Mouse (Mus musculus) kidney, embryonic 16.5 days (tissue): ENCODE measurements at regions not wholly inside any gene's neighbourhood (a gene's known extent, or its start where the extent isn't known, plus 50 kb on each side); places are given as distances from the start of the nearest gene placed in this dataset.

Experiments used
- ATAC-seq: fragments of 200-750 bp; cut with Nextera tagmentation; 2 replicates; pipeline ENCODE4 v1.8.0; 2017; ENCODE audit warnings: moderate TSS enrichment; ENCODE audit not compliant: low FRiP score, low TSS enrichment
- H3K27ac ChIP-seq: fragments of 300-500 bp; sonication (generic); 2 replicates; pipeline ENCODE4 v1.5.1; 2014; ENCODE audit warnings: low read length
- H3K27me3 ChIP-seq: fragments of 300-500 bp; sonication (generic); 2 replicates; pipeline ENCODE4 v1.6.1; 2014; ENCODE audit warnings: low read length, control low read depth, mixed read lengths; ENCODE audit not compliant: insufficient read depth
- H3K36me3 ChIP-seq: fragments of 300-500 bp; sonication (generic); 2 replicates; pipeline ENCODE4 v1.6.1; 2014; ENCODE audit warnings: low read length, control low read depth, mixed read lengths; ENCODE audit not compliant: insufficient read depth
- H3K4me1 ChIP-seq: fragments of 300-500 bp; sonication (generic); 2 replicates; pipeline ENCODE4 v1.6.1; 2014; ENCODE audit warnings: low read length, control low read depth, mixed read lengths; ENCODE audit not compliant: insufficient read depth
- H3K4me2 ChIP-seq: fragments of 300-500 bp; sonication (generic); replicated peaks from 2 replicates; pipeline ENCODE4 v1.6.1; 2014; ENCODE audit warnings: low read depth, low read length
- H3K4me3 ChIP-seq: fragments of 300-500 bp; sonication (generic); 2 replicates; pipeline ENCODE4 v1.5.1; 2014; ENCODE audit warnings: mild to moderate bottlenecking, low read length
- H3K9ac ChIP-seq: fragments of 300-500 bp; sonication (generic); replicated peaks from 2 replicates; pipeline ENCODE4 v1.6.1; 2014; ENCODE audit warnings: low read length
- H3K9me3 ChIP-seq: fragments of 300-500 bp; sonication (generic); 2 replicates; pipeline ENCODE4 v1.6.1; 2016; ENCODE audit warnings: low read length, control low read depth
- WGBS: fragments of 180-500 bp; shearing (Covaris S2); extraction: QIAGEN DNeasy Blood & Tissue Kit; methylation state at CpG from one replicate; pipeline ENCODE4 v1.1.7; 2014; 5-methylcytosine and 5-hydroxymethylcytosine counted together

DNA sequence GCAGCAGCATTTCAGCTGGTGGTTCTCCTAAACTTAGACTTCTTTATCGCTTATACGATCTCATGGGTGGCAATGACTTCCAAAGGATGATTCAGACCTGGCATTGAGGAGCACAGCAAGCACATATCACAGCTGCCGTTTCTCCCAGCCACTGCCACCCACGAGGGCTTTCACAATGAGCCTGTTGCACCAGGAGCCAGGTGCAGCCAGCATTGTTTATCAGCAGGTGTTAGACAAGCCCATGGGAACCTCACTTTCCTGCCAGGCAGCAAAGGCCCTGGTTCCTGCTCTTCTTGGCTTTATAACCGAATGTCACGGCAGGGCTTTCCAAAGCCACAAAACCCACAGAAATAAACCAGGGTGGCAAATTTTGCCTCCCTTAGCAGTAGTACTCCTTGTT lies 175.3 kb upstream of the Rgma start:
- ATAC-seq: no peak
- Histone ChIP-seq H3K4me2 (no peak overlapping the region), H3K4me3 (no peak overlapping the region), H3K27me3 (no peaks in the 10 kb centered on the region), H3K9me3 (peaks cover 3% of the 10 kb centered on the region; the same call in 1 of the 2 replicates), H3K36me3 (no peaks in the 10 kb centered on the region), H3K9ac (no peak overlapping the region), H3K27ac (no peak overlapping the region), H3K4me1 (no peaks in the 10 kb centered on the region)
- 88% methylated on average over 6 of the region's 6 CpGs for WGBS

DNA sequence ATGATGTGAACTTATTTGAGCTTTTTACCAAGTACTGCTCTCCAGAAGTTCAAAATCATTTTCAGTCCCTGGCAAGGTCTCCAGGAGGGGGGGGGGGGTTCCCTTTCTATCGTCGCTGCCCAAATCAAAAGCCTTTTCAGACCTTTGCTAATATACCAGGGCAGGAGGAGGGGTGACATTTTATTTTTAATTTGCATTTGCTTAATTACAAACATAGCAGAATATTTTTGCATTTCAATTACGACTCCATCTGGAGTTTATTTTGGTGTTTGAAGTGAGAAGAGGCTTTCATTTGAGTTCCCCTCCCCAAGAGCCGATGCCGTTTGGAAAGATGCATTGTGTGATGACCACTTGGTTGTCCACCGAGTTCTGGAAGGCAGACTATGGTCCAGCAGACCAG lies 174.0 kb upstream of the Rgma start:
- no peak overlapping the region for H3K4me3 ChIP-seq
- no peaks in the 10 kb centered on the region for H3K27me3 ChIP-seq
- no peaks in the 10 kb centered on the region for H3K36me3 ChIP-seq
- no peaks in the 10 kb centered on the region for H3K4me1 ChIP-seq
- H3K27ac ChIP-seq: no peak overlapping the region
- WGBS: 80% methylated on average over 6 of the region's 6 CpGs
- no peak overlapping the region for H3K4me2 ChIP-seq
- ATAC-seq: no peak
- peaks cover 3% of the 10 kb centered on the region; the same call in 1 of the 2 replicates for H3K9me3 ChIP-seq
- H3K9ac ChIP-seq: no peak overlapping the region

DNA sequence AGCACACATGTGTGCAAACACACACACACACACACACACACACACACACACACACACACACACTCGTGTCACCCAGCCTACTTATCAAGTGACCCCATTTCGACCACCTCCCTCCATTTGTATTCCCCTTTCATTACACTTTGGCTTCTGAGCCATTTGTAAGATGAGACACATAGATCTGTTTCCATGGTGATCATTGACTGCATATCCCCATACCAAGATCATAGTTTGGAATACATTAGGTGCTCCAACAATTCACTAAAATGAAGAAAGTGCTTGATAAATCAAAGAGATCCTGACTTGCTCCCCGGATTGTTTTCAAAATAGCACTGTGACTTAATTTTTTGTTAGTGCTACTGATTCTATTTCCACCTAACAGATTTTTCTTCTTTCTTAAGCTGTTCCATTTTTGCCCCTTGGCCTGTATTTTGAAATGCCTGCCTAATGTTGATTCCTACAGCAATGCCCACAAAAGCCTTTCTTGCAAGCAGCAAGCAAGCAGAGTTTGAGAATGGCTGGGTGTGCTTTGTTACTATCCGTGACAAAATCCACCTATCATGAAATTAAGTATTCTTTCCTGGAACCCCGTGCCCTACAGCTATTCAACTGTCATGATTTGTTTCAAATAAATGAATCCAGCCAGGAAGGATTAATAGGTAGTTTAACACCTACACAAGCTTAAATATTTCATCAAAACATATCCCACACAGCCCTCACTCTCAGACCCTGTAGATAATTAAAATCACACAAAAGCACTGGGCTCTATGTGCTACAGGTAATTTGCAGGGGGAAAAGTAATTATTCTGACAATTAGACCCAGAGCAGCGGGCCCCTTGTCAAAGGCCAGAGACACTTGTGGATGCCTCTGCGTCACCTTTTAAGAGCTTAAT lies 168.1 kb upstream of the Rgma start:
- no peak for ATAC-seq
- H3K27ac ChIP-seq: no peak overlapping the region
- no peak overlapping the region for H3K4me3 ChIP-seq
- no peaks in the 10 kb centered on the region for H3K9me3 ChIP-seq
- H3K4me1 ChIP-seq: peaks cover 17% of the 10 kb centered on the region
- no peak overlapping the region for H3K4me2 ChIP-seq
- no peaks in the 10 kb centered on the region for H3K36me3 ChIP-seq
- WGBS: 62% methylated on average over 7 of the region's 7 CpGs
- no peak overlapping the region for H3K9ac ChIP-seq
- H3K27me3 ChIP-seq: no peaks in the 10 kb centered on the region

DNA sequence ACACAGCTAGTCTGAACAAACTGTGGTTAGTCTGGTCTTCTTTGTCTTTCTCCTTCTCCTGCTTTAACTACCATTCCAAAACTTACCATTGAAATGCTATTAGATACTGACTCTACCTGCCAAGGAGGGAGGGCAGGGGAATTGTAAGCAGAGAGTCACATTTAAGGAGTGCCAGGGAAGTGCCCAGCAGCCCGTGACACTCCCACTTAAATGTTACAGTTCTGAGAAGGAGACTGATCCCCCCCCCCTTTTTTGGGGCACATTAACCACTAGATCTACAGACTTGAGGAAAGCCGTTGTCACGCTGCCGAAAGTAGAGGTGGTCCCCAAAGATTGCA lies 166.9 kb upstream of the Rgma start:
- Histone ChIP-seq H3K4me2 (peak overlapping the region; percentile 27; the same call in 1 of the 2 replicates), H3K4me1 (peaks cover 17% of the 10 kb centered on the region), H3K4me3 (no peak overlapping the region), H3K27me3 (no peaks in the 10 kb centered on the region), H3K27ac (peak overlapping the region; percentile 46; the same call in 1 of the 2 replicates), H3K9ac (no peak overlapping the region), H3K36me3 (no peaks in the 10 kb centered on the region), H3K9me3 (no peaks in the 10 kb centered on the region)
- peak; percentile 80 for ATAC-seq
- 38% methylated on average over 4 of the region's 4 CpGs for WGBS

DNA sequence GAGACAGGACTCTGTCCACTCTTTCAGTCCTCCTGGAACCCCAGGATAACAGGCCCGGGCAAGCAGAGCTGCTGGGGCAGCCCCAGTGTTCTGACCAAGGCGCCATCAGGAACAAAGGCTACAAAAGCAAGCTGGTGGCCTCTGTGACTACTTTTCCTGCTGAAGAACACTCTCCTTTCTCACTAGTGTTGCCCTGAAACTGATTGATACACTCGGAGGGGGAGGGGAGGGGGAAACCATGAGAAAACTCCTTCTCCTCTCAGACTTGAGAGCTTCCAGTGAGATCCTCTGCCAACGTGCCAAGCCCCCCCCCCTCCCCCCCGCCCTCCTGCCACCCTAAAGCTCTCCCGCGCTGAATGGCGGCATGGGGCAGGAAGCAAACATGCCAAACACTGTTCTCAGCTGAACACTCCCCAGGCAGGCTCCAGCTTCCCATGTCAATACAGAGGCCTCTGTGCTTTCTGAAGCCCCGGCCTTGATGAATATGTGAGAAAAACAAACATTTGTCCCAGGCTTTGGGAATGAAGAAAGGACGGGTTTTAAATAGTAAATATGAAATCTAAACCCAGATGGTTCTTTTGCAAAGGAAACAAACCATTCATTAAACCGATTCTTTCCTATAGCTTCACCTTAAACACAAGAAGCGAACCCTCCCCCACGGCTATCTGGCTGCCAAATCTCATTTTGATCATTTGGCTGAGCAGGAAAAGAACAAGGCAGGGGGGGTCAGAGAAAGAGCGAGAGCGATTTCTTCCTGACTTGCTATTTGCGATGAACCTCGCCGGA lies 166.3 kb upstream of the Rgma start:
- 27% methylated on average over 18 of the region's 18 CpGs for WGBS
- no peaks in the 10 kb centered on the region for H3K9me3 ChIP-seq
- H3K36me3 ChIP-seq: no peaks in the 10 kb centered on the region
- H3K27me3 ChIP-seq: no peaks in the 10 kb centered on the region
- peak overlapping the region; percentile 46 for H3K27ac ChIP-seq
- peaks cover 17% of the 10 kb centered on the region for H3K4me1 ChIP-seq
- peak overlapping the region; percentile 27; the same call in 1 of the 2 replicates for H3K4me2 ChIP-seq
- H3K4me3 ChIP-seq: no peak overlapping the region
- ATAC-seq: peak; percentile 61; the same call in 1 of the 2 replicates
- H3K9ac ChIP-seq: no peak overlapping the region

DNA sequence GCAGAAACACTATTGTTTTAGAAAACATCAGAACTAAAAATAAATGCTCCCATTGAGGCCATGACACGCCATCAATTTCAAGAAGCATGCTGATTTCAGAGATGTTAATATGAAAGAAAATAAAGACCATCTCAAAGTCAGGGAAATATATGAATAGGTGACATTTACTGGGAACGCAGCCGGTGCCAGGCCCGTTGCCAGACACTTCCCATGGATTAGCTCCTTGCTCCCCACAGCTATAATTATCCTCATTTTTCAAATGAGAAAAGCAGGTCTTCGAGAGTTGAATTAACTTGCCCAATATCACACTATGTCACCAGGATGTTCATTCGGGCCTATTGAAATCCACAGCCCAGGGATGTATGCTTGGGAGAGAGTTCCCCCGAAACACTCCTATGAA lies 165.2 kb upstream of the Rgma start:
- Histone ChIP-seq H3K4me2 (no peak overlapping the region), H3K4me1 (peaks cover 17% of the 10 kb centered on the region), H3K4me3 (no peak overlapping the region), H3K27ac (no peak overlapping the region), H3K9me3 (no peaks in the 10 kb centered on the region), H3K36me3 (no peaks in the 10 kb centered on the region), H3K9ac (no peak overlapping the region), H3K27me3 (no peaks in the 10 kb centered on the region)
- WGBS: 76% methylated on average over 7 of the region's 7 CpGs
- no peak for ATAC-seq

DNA sequence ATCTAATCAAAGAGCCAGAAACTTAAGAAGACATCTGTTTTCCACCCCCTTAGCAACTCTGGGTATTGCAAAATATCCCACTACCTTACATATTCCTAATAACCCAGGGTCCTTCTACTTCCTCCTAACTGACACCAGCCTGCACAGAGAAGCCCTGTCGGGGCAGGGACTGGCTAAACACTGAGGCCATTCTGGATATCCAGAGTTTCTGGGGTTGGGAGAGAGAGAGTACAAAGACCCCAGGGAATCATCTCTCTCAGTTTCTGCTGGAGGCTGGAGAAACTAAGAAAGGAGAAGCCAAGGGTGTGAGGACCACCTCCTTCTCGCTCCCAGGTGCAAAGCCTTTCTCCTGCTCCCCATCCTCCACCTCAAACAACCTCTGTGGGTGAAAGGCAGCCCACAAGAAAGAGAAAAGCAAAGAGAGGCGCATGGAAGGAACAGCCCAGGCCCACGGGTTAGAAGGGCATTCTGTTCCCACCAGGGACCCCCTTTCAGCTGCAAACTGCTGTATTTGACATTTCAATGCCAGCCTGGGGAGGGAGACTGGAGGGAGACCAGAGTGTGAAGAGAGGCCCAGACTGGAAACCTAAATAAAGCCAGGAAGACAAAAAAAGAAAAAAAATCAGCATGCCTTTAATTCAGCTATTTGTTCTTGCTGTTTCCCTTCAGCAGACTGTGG lies 152.9 kb upstream of the Rgma start:
- no peaks in the 10 kb centered on the region for H3K27me3 ChIP-seq
- no peak overlapping the region for H3K27ac ChIP-seq
- no peak overlapping the region for H3K4me3 ChIP-seq
- H3K4me1 ChIP-seq: peaks cover 7% of the 10 kb centered on the region; the same call in 1 of the 2 replicates
- no peak overlapping the region for H3K4me2 ChIP-seq
- WGBS: 41% methylated on average over 4 of the region's 4 CpGs
- H3K9ac ChIP-seq: no peak overlapping the region
- no peaks in the 10 kb centered on the region for H3K9me3 ChIP-seq
- H3K36me3 ChIP-seq: no peaks in the 10 kb centered on the region
- no peak for ATAC-seq

DNA sequence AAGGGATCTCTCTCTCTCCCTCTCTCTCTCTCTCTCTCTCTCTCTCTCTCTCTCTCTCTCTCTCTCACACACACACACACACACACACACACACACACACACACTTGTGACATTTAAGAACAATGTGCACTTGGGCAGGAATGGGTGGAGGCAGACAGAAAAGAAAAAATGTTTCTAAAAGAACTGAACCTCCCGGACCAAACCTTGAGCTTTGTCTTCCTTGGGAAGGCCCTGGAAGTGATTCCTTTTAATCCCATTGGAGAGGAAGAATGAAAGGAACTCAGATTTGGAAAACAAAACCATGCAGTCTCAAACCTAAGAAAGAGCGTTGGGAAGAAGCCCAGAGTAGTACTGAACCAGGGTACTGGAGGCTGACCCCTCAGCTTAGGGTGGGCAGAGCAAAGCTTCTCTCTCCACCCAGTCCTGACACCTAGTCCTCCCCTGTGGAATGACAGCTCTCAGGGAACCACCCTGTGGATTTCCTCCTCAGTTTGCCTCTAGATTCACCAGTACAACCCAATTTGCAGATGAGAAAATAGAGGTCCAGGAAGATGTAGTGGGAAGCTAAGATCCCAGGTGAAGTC lies 152.3 kb upstream of the Rgma start:
- no peaks in the 10 kb centered on the region for H3K9me3 ChIP-seq
- H3K27ac ChIP-seq: no peak overlapping the region
- WGBS: 63% methylated on average over 2 of the region's 2 CpGs
- no peak for ATAC-seq
- no peak overlapping the region for H3K4me2 ChIP-seq
- no peaks in the 10 kb centered on the region for H3K27me3 ChIP-seq
- H3K4me3 ChIP-seq: no peak overlapping the region
- no peak overlapping the region for H3K9ac ChIP-seq
- H3K4me1 ChIP-seq: peaks cover 7% of the 10 kb centered on the region; the same call in 1 of the 2 replicates
- H3K36me3 ChIP-seq: no peaks in the 10 kb centered on the region

DNA sequence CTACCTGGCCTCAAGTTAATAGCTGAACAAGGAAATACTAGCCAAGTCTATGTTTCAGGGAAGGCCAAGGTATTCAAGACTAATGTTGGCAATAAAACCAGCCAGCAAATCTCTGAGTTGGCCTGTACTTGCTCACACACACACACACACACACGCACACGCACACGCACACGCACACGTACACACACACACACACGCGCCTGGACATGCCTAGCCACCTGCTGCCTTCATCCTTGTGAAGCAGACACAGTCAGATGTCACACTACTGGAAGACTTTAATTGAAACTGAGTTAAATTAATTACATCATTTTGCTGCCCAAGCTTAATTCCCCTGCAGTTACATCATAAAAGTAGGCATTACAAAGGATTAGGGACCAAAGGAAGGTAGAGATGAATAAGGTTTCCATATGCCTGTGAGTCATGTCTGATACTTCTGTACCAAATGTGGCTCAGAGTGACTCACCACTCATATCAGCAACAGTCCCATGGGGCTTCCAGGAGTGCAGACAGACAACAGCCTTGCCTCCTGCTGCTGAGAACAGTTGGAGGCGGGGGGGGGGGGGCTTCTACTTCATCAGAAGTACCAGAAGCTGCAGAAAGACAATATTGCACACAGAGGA lies 141.7 kb upstream of the Rgma start:
- Histone ChIP-seq H3K4me1 (no peaks in the 10 kb centered on the region), H3K27me3 (no peaks in the 10 kb centered on the region), H3K9me3 (no peaks in the 10 kb centered on the region), H3K9ac (no peak overlapping the region), H3K4me3 (no peak overlapping the region), H3K4me2 (no peak overlapping the region), H3K36me3 (no peaks in the 10 kb centered on the region), H3K27ac (no peak overlapping the region)
- WGBS: 86% methylated on average over 8 of the region's 8 CpGs
- no peak for ATAC-seq
